Mouse (Mus musculus) left cerebral cortex, adult 2 months (tissue): Measurements from ENCODE around the gene Olfr1413. TPM values are rescaled to one million over a fixed set of nuclear protein-coding genes. Genes with fewer than 3 reads are reported as not detected.

Experiments
- DNase-seq, 2 experiments: peaks; one replicate each; pipeline ENCODE4 v3.0.0; 2021 to 2022; ENCODE audit warnings: low spot score in 2 of 2, mixed read lengths in 1 of 2; ENCODE audit errors: extremely low spot score in 1 of 2
- H3K27ac ChIP-seq: fragments of 200-600 bp; 2 replicates; pipeline ENCODE4 v1.8.1; 2022
- H3K4me3 ChIP-seq: fragments of 200-600 bp; 2 replicates; pipeline ENCODE4 v1.8.1; 2022
- CTCF ChIP-seq: fragments of 200-600 bp; IDR thresholded peaks from 2 replicates; pipeline ENCODE4 v1.8.1; 2022; ENCODE audit warnings: antibody characterized with exemption, mild to moderate bottlenecking, moderate library complexity
- intact Hi-C: fragments of 180-260 bp; cut with DNase I; formaldehyde crosslinking; loops from one replicate; pipeline ENCODE4 v1.15.1; 2025
- total RNA-seq, 2 experiments: library from RNA; stranded (reverse); gene quantifications; 2 replicates each; pipeline ENCODE4 v1.2.3; 2021

Gene Olfr1413
- total RNA-seq, 2 experiments from 2014 or later = not detected

- intact Hi-C loops = loop anchor here (2.0 kb wide), 1 partner anchor 32 kb away; no protein-coding TSS in a partner anchor
- DNase-seq = no peak
- Histone ChIP-seq H3K4me3 (no peak overlapping the region), H3K27ac (no peak overlapping the region)
- TF ChIP-seq CTCF = peak; percentile 72
These were observed 43.4 kb downstream of the Olfr1413 start for GRCm38 (mm10) chr1:92614516-92614915.

GRCm38 (mm10) chr1:92616046-92616445, 44.9 kb downstream of the Olfr1413 start:
- DNase-seq = no peak
- TF ChIP-seq CTCF = no peak
- H3K4me3 ChIP-seq = no peak overlapping the region
- intact Hi-C loops = no loop called here
- no peak overlapping the region for H3K27ac ChIP-seq

- H3K27ac ChIP-seq = no peak within 1 kb of the TSS
- H3K4me3 ChIP-seq = no peak within 1 kb of the TSS
- no peak for TF ChIP-seq CTCF
- DNase-seq = no peak
- intact Hi-C loops = no loop called here
These were observed 46.4 kb downstream of the Olfr1413 start, which contains the start of gene Olfr12 for GRCm38 (mm10) chr1:92617488-92617887. Olfr12 (plus strand) TSS chr1:92617788.

- no peak for TF ChIP-seq CTCF
- intact Hi-C loops = no loop called here
These were observed 47.2 kb downstream of the Olfr1413 start for GRCm38 (mm10) chr1:92618360-92618759.

More at GRCm38 (mm10) chr1:92618360-92618759, 47.2 kb downstream of the Olfr1413 start:
- no peak for DNase-seq
- no peak overlapping the region for H3K27ac ChIP-seq
- H3K4me3 ChIP-seq = no peak overlapping the region

Other genes with a start within 250 kb of the Olfr1413 start
- gene Ndufa10, start 97.5 kb upstream of the Olfr1413 start, total RNA-seq = 100 to 1,000 TPM; 223 to 229 TPM
- gene Olfr1416, start 86.2 kb upstream of the Olfr1413 start, total RNA-seq = not detected
- gene Olfr1415, start 75.2 kb upstream of the Olfr1413 start, total RNA-seq = not detected
- not detected for gene Olfr1414, start 52.7 kb upstream of the Olfr1413 start, total RNA-seq
- not detected for gene Olfr1412, start 14.5 kb downstream of the Olfr1413 start, total RNA-seq
- gene Olfr1411, start 23.1 kb downstream of the Olfr1413 start, total RNA-seq = not detected
- gene Olfr1410, start 34.5 kb downstream of the Olfr1413 start, total RNA-seq = not detected
- not detected for gene Olfr12, start 46.5 kb downstream of the Olfr1413 start, total RNA-seq
- 100 to 1,000 TPM; 237 TPM for gene Cops9, start 70.7 kb downstream of the Olfr1413 start, total RNA-seq
- gene Otos, start 77.5 kb downstream of the Olfr1413 start, total RNA-seq = not detected